Mouse (Mus musculus) forebrain, embryonic 11.5 days (tissue): ENCODE data around the gene Atpif1. TPM values are rescaled to one million over a fixed set of nuclear protein-coding genes. Genes with fewer than 3 reads are reported as not detected.

Source experiments
- ATAC-seq: fragments of 200-750 bp; cut with Nextera tagmentation; replicated peaks from 2 replicates; pipeline ENCODE4 v1.8.0; 2017; ENCODE audit warnings: moderate TSS enrichment; ENCODE audit not compliant: low FRiP score
- DNase-seq: peaks from one replicate; pipeline ENCODE4 v3.0.0-alpha.2; 2017; ENCODE audit warnings: low spot score
- H3K27ac ChIP-seq: fragments of 300-500 bp; sonication (generic); 2 replicates; pipeline ENCODE4 v1.5.1; 2014; ENCODE audit warnings: low read depth, low read length
- H3K27me3 ChIP-seq: fragments of 300-500 bp; sonication (generic); 2 replicates; pipeline ENCODE4 v1.6.1; 2014; ENCODE audit warnings: mild to moderate bottlenecking, low read length, mixed read lengths; ENCODE audit not compliant: control insufficient read depth, insufficient read depth
- H3K36me3 ChIP-seq: fragments of 300-500 bp; sonication (generic); 2 replicates; pipeline ENCODE4 v1.6.1; 2014; ENCODE audit warnings: mild to moderate bottlenecking, low read length, moderate library complexity, mixed read lengths; ENCODE audit not compliant: control insufficient read depth, insufficient read depth
- H3K4me1 ChIP-seq: fragments of 300-500 bp; sonication (generic); replicated peaks from 2 replicates; pipeline ENCODE4 v1.6.1; 2014; ENCODE audit warnings: low read length, mixed read lengths; ENCODE audit not compliant: control insufficient read depth, insufficient read depth
- H3K4me2 ChIP-seq: fragments of 300-500 bp; sonication (generic); 2 replicates; pipeline ENCODE4 v1.6.1; 2014; ENCODE audit warnings: low read depth, mild to moderate bottlenecking, low read length, moderate library complexity, mixed read lengths; ENCODE audit not compliant: severe bottlenecking
- H3K4me3 ChIP-seq: fragments of 300-500 bp; sonication (generic); 2 replicates; pipeline ENCODE4 v1.5.1; 2014; ENCODE audit warnings: low read depth, low read length
- H3K9ac ChIP-seq: fragments of 300-500 bp; sonication (generic); 2 replicates; pipeline ENCODE4 v1.6.1; 2014; ENCODE audit warnings: low read length
- H3K9me3 ChIP-seq: fragments of 300-500 bp; sonication (generic); 2 replicates; pipeline ENCODE4 v1.6.1; 2016; ENCODE audit warnings: low read length, mixed read lengths; ENCODE audit not compliant: control insufficient read depth
- WGBS: fragments of 180-500 bp; shearing (Covaris S2); extraction: QIAGEN DNeasy Blood & Tissue Kit; methylation state at CpG from one replicate; pipeline ENCODE4 v1.1.7; 2014; 5-methylcytosine and 5-hydroxymethylcytosine counted together
- polyA plus RNA-seq: library from polyadenylated mRNA; unstranded; fragments of >200 nt; fragmentation: Nextera tagmentation; extraction: Ambion mirVana; gene quantifications from 2 replicates; pipeline ENCODE4 v1.2.1, GENCODE M21; 2014

Gene Atpif1
- polyA plus RNA-seq, 1 experiment from 2014 or later, result 906 TPM

- Histone ChIP-seq H3K27me3 (no peaks in the 10 kb centered on the region), H3K36me3 (peaks cover 5% of the 10 kb centered on the region; the same call in 1 of the 2 replicates), H3K9me3 (no peaks in the 10 kb centered on the region), H3K4me1 (peaks cover 8% of the 10 kb centered on the region; the same call in 1 of the 2 replicates), H3K9ac (peak overlapping the region; percentile 93), H3K4me3 (peak overlapping the region; percentile 77), H3K27ac (peak overlapping the region; percentile 76), H3K4me2 (peak overlapping the region; percentile 94)
- ATAC-seq (no peak), DNase-seq (no peak)
- WGBS, result 43% methylated on average over 5 of the region's 5 CpGs
Observed at GRCm38 (mm10) chr4:132532496-132532895, 963 bp downstream of the Atpif1 start.

- Histone ChIP-seq H3K9ac (no peak overlapping the region), H3K4me3 (no peak overlapping the region), H3K27me3 (no peaks in the 10 kb centered on the region), H3K4me2 (no peak overlapping the region), H3K4me1 (peaks cover 6% of the 10 kb centered on the region; the same call in 1 of the 2 replicates), H3K9me3 (no peaks in the 10 kb centered on the region), H3K27ac (no peak overlapping the region), H3K36me3 (peaks cover 5% of the 10 kb centered on the region; the same call in 1 of the 2 replicates)
- WGBS, result 95% methylated on average over 20 of the region's 20 CpGs
- ATAC-seq, result no peak
- DNase-seq, result no peak
Observed at GRCm38 (mm10) chr4:132530033-132530804, 3.2 kb downstream of the Atpif1 start.

- no peak for DNase-seq
- Histone ChIP-seq H3K9ac (no peak overlapping the region), H3K4me2 (no peak overlapping the region), H3K36me3 (peaks cover 5% of the 10 kb centered on the region; the same call in 1 of the 2 replicates), H3K4me1 (peaks cover 10% of the 10 kb centered on the region; the same call in 1 of the 2 replicates), H3K4me3 (no peak overlapping the region), H3K27me3 (no peaks in the 10 kb centered on the region), H3K9me3 (no peaks in the 10 kb centered on the region), H3K27ac (no peak overlapping the region)
- 87% methylated on average over 4 of the region's 4 CpGs for whole genome bisulfite sequencing
- no peak for ATAC-seq
Observed at GRCm38 (mm10) chr4:132529344-132529743, 4.1 kb downstream of the Atpif1 start.

- WGBS, result 96% methylated on average over 8 of the region's 8 CpGs
- H3K4me2 ChIP-seq, result no peak overlapping the region
- DNase-seq (no peak), ATAC-seq (no peak)
- H3K27me3 ChIP-seq, result no peaks in the 10 kb centered on the region
- H3K36me3 ChIP-seq, result peaks cover 5% of the 10 kb centered on the region; the same call in 1 of the 2 replicates
- 0 out of 2 replicates have a peak, but pooled peaks cover 7% of the 10 kb centered on the region for H3K4me1 ChIP-seq
- H3K9me3 ChIP-seq, result no peaks in the 10 kb centered on the region
- H3K27ac ChIP-seq, result no peak overlapping the region
- H3K9ac ChIP-seq, result no peak overlapping the region
- H3K4me3 ChIP-seq, result no peak overlapping the region
Observed at GRCm38 (mm10) chr4:132527917-132528522, 5.4 kb downstream of the Atpif1 start.

- H3K9me3 ChIP-seq, result no peaks in the 10 kb centered on the region
- peaks cover 5% of the 10 kb centered on the region; the same call in 1 of the 2 replicates for H3K36me3 ChIP-seq
- H3K27ac ChIP-seq, result no peak overlapping the region
- no peaks in the 10 kb centered on the region for H3K27me3 ChIP-seq
- DNase-seq (no peak), ATAC-seq (no peak)
- WGBS, result 55% methylated on average over 2 of the region's 2 CpGs
- H3K4me2 ChIP-seq, result no peak overlapping the region
- no peak overlapping the region for H3K4me3 ChIP-seq
- no peak overlapping the region for H3K9ac ChIP-seq
- H3K4me1 ChIP-seq, result 0 out of 2 replicates have a peak, but pooled peaks cover 5% of the 10 kb centered on the region
Observed at GRCm38 (mm10) chr4:132526678-132527077, 6.8 kb downstream of the Atpif1 start.

- Histone ChIP-seq H3K4me3 (no peak overlapping the region), H3K9ac (no peak overlapping the region), H3K27ac (no peak overlapping the region), H3K4me2 (no peak overlapping the region), H3K36me3 (no peaks in the 10 kb centered on the region; the same call in 1 of the 2 replicates), H3K27me3 (no peaks in the 10 kb centered on the region), H3K4me1 (0 out of 2 replicates have a peak, but pooled peaks cover 5% of the 10 kb centered on the region), H3K9me3 (no peaks in the 10 kb centered on the region)
- no peak for ATAC-seq
- DNase-seq, result no peak
- 44% methylated on average over 6 of the region's 6 CpGs for WGBS
Observed at GRCm38 (mm10) chr4:132524808-132525207, 8.7 kb downstream of the Atpif1 start.

GRCm38 (mm10) chr4:132524321-132524741 lies 9.1 kb downstream of the Atpif1 start:
- H3K9me3 ChIP-seq, result no peaks in the 10 kb centered on the region
- H3K4me1 ChIP-seq, result 0 out of 2 replicates have a peak, but pooled peaks cover 5% of the 10 kb centered on the region
- no peak for DNase-seq
- H3K36me3 ChIP-seq, result no peaks in the 10 kb centered on the region
- no peak overlapping the region for H3K9ac ChIP-seq
- ATAC-seq, result no peak
- no peak overlapping the region for H3K4me3 ChIP-seq
- H3K27ac ChIP-seq, result no peak overlapping the region
- H3K27me3 ChIP-seq, result no peaks in the 10 kb centered on the region
- WGBS, result 12% methylated on average over 11 of the region's 11 CpGs
- no peak overlapping the region for H3K4me2 ChIP-seq

GRCm38 (mm10) chr4:132519188-132519587 lies 14.3 kb downstream of the Atpif1 start:
- no peak overlapping the region for H3K27ac ChIP-seq
- H3K9me3 ChIP-seq, result no peaks in the 10 kb centered on the region
- ATAC-seq, result no peak
- H3K4me2 ChIP-seq, result no peak overlapping the region
- 0 out of 2 replicates have a peak, but pooled peaks cover 2% of the 10 kb centered on the region for H3K4me1 ChIP-seq
- H3K4me3 ChIP-seq, result no peak overlapping the region
- no peaks in the 10 kb centered on the region for H3K27me3 ChIP-seq
- H3K36me3 ChIP-seq, result no peaks in the 10 kb centered on the region
- 93% methylated on average over 3 of the region's 3 CpGs for WGBS
- no peak for DNase-seq
- H3K9ac ChIP-seq, result no peak overlapping the region
